Mouse (Mus musculus): ENCODE results near the gene Camk1d. TPM values are rescaled to one million over a fixed set of nuclear protein-coding genes. Genes with fewer than 3 reads are reported as not detected.
A peak's percentile ranks its signal among the peaks of the same experiment; 100 is the strongest.

The Camk1d gene
- polyA plus RNA-seq, 1 experiment, result 14.3 TPM

DNA sequence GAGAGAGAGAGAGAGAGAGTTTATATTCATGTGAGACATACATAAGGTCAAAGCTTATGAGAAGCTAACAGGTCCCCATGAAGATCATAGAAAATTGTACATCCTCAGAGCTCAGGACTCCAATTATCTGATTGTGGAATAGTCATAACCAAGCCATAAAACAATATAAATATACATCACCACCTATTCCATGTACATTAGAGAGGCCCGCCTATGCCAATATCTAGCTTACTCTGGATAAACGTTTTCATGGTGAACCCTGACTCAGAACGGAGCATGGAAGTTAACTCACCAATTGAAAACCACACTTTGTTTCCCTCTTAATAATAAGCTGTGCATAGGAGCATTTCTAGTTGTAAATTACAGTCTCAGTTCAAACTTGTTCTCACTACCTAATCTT lies 288.7 kb downstream of the Camk1d start:
- no peak overlapping the region for H3K27ac ChIP-seq (ENCODE audit: insufficient read depth, low read depth, low read length)
- TF ChIP-seq CTCF (IDR thresholded peaks at IDR 0.05; ENCODE audit: extremely low read depth, insufficient read length, insufficient replicate concordance, low read depth, low read length) (no peak), POLR2A (IDR thresholded peaks at IDR 0.05; ENCODE audit: low read depth, low read length) (no peak)
- H3K36me3 ChIP-seq (ENCODE audit: control insufficient read depth, insufficient read depth, low read length), result no peaks in the 10 kb centered on the region
- no peaks in the 10 kb centered on the region for H3K27me3 ChIP-seq (ENCODE audit: control insufficient read depth, insufficient read depth, low read length)
- H3K4me1 ChIP-seq (ENCODE audit: control insufficient read depth, insufficient read depth, insufficient read length, low read length), result peaks cover 2% of the 10 kb centered on the region; the same call in 1 of the 2 replicates
- WGBS, result 29% methylated on average over 3 of the region's 3 CpGs
- no peak overlapping the region for H3K4me3 ChIP-seq (ENCODE audit: low read depth, low read length)

GRCm38 (mm10) chr2:5420621-5421196 lies 293.6 kb downstream of the Camk1d start:
- H3K4me3 ChIP-seq (ENCODE audit: low read depth, low read length), result no peak overlapping the region
- 90% methylated on average over 5 of the region's 5 CpGs for WGBS
- H3K4me1 ChIP-seq (ENCODE audit: control insufficient read depth, insufficient read depth, insufficient read length, low read length), result peaks cover 2% of the 10 kb centered on the region; the same call in 1 of the 2 replicates
- H3K27ac ChIP-seq (ENCODE audit: insufficient read depth, low read depth, low read length), result no peak overlapping the region
- H3K36me3 ChIP-seq (ENCODE audit: control insufficient read depth, insufficient read depth, low read length), result no peaks in the 10 kb centered on the region
- H3K27me3 ChIP-seq (ENCODE audit: control insufficient read depth, insufficient read depth, low read length), result no peaks in the 10 kb centered on the region
- TF ChIP-seq POLR2A (IDR thresholded peaks at IDR 0.05; ENCODE audit: low read depth, low read length), result no peak
- no peak for TF ChIP-seq CTCF (IDR thresholded peaks at IDR 0.05; ENCODE audit: extremely low read depth, insufficient read length, insufficient replicate concordance, low read depth, low read length)

- WGBS, result 93% methylated on average over 4 of the region's 4 CpGs
- no peak overlapping the region for H3K27ac ChIP-seq (ENCODE audit: insufficient read depth, low read depth, low read length)
- H3K4me3 ChIP-seq (ENCODE audit: low read depth, low read length), result no peak overlapping the region
- H3K27me3 ChIP-seq (ENCODE audit: control insufficient read depth, insufficient read depth, low read length), result no peaks in the 10 kb centered on the region
- H3K36me3 ChIP-seq (ENCODE audit: control insufficient read depth, insufficient read depth, low read length), result no peaks in the 10 kb centered on the region
- H3K4me1 ChIP-seq (ENCODE audit: control insufficient read depth, insufficient read depth, insufficient read length, low read length), result no peaks in the 10 kb centered on the region
- TF ChIP-seq POLR2A (IDR thresholded peaks at IDR 0.05; ENCODE audit: low read depth, low read length), result no peak
These were observed 295.5 kb downstream of the Camk1d start for GRCm38 (mm10) chr2:5418802-5419201.

GRCm38 (mm10) chr2:5417158-5418032 lies 296.9 kb downstream of the Camk1d start:
- 62% methylated on average over 6 of the region's 6 CpGs for WGBS
- no peak overlapping the region for H3K4me3 ChIP-seq (ENCODE audit: low read depth, low read length)
- no peaks in the 10 kb centered on the region for H3K4me1 ChIP-seq (ENCODE audit: control insufficient read depth, insufficient read depth, insufficient read length, low read length)
- TF ChIP-seq POLR2A (IDR thresholded peaks at IDR 0.05; ENCODE audit: low read depth, low read length), result no peak
- no peak for TF ChIP-seq CTCF (IDR thresholded peaks at IDR 0.05; ENCODE audit: extremely low read depth, insufficient read length, insufficient replicate concordance, low read depth, low read length)
- H3K36me3 ChIP-seq (ENCODE audit: control insufficient read depth, insufficient read depth, low read length), result no peaks in the 10 kb centered on the region
- H3K27me3 ChIP-seq (ENCODE audit: control insufficient read depth, insufficient read depth, low read length), result no peaks in the 10 kb centered on the region
- no peak overlapping the region for H3K27ac ChIP-seq (ENCODE audit: insufficient read depth, low read depth, low read length)

GRCm38 (mm10) chr2:5411774-5412173 lies 302.5 kb downstream of the Camk1d start:
- 87% methylated on average over 2 of the region's 2 CpGs for WGBS
- peaks cover 3% of the 10 kb centered on the region; the same call in 1 of the 2 replicates for H3K4me1 ChIP-seq (ENCODE audit: control insufficient read depth, insufficient read depth, insufficient read length, low read length)
- H3K4me3 ChIP-seq (ENCODE audit: low read depth, low read length), result no peak overlapping the region
- no peaks in the 10 kb centered on the region for H3K27me3 ChIP-seq (ENCODE audit: control insufficient read depth, insufficient read depth, low read length)
- H3K27ac ChIP-seq (ENCODE audit: insufficient read depth, low read depth, low read length), result no peak overlapping the region
- TF ChIP-seq CTCF (IDR thresholded peaks at IDR 0.05; ENCODE audit: extremely low read depth, insufficient read length, insufficient replicate concordance, low read depth, low read length) (no peak), POLR2A (IDR thresholded peaks at IDR 0.05; ENCODE audit: low read depth, low read length) (no peak)
- no peaks in the 10 kb centered on the region for H3K36me3 ChIP-seq (ENCODE audit: control insufficient read depth, insufficient read depth, low read length)

GRCm38 (mm10) chr2:5403850-5404249 lies 310.5 kb downstream of the Camk1d start:
- Histone ChIP-seq H3K4me1 (ENCODE audit: control insufficient read depth, insufficient read depth, insufficient read length, low read length) (peaks cover 3% of the 10 kb centered on the region; the same call in 1 of the 2 replicates), H3K36me3 (ENCODE audit: control insufficient read depth, insufficient read depth, low read length) (no peaks in the 10 kb centered on the region), H3K27ac (ENCODE audit: insufficient read depth, low read depth, low read length) (no peak overlapping the region), H3K4me3 (ENCODE audit: low read depth, low read length) (no peak overlapping the region), H3K27me3 (ENCODE audit: control insufficient read depth, insufficient read depth, low read length) (no peaks in the 10 kb centered on the region)
- WGBS, result 64% methylated on average over 3 of the region's 3 CpGs
- peak; percentile 47; the same call in 1 of the 2 replicates for TF ChIP-seq CTCF (IDR thresholded peaks at IDR 0.05; ENCODE audit: extremely low read depth, insufficient read length, insufficient replicate concordance, low read depth, low read length)
- no peak for TF ChIP-seq POLR2A (IDR thresholded peaks at IDR 0.05; ENCODE audit: low read depth, low read length)

DNA sequence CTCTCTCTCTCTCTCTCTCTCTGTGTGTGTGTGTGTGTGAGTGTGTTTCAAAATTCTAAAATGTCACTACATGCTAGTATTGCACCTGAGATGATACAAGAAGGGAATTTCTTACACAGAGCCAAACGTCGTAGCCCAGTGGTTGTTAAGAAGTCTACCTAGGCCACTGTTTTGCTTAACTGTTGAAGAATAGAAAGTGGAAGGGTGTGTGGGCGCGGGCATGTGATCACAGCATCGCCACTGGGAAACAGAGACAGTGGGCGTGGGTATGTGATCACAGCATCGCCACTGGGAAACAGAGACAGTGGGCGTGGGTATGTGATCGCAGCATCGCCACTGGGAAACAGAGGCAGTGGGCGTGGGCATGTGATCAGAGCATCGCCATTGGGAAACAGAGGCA lies 312.3 kb downstream of the Camk1d start:
- no peaks in the 10 kb centered on the region for H3K4me1 ChIP-seq (ENCODE audit: control insufficient read depth, insufficient read depth, insufficient read length, low read length)
- no peaks in the 10 kb centered on the region for H3K27me3 ChIP-seq (ENCODE audit: control insufficient read depth, insufficient read depth, low read length)
- no peaks in the 10 kb centered on the region for H3K36me3 ChIP-seq (ENCODE audit: control insufficient read depth, insufficient read depth, low read length)
- no peak overlapping the region for H3K27ac ChIP-seq (ENCODE audit: insufficient read depth, low read depth, low read length)
- no peak for TF ChIP-seq POLR2A (IDR thresholded peaks at IDR 0.05; ENCODE audit: low read depth, low read length)
- no peak for TF ChIP-seq CTCF (IDR thresholded peaks at IDR 0.05; ENCODE audit: extremely low read depth, insufficient read length, insufficient replicate concordance, low read depth, low read length)
- H3K4me3 ChIP-seq (ENCODE audit: low read depth, low read length), result no peak overlapping the region
- WGBS, result 84% methylated on average over 12 of the region's 12 CpGs

Measured in small intestine, adult 2 months (tissue).